Mouse (Mus musculus) heart, embryonic 15.5 days (tissue): ENCODE results near the gene Gm44503. TPM values are rescaled to one million over a fixed set of nuclear protein-coding genes. Genes with fewer than 3 reads are reported as not detected.

Experiments used
- ATAC-seq: fragments of 200-750 bp; cut with Nextera tagmentation; replicated peaks from 2 replicates; pipeline ENCODE4 v1.8.0; 2017; ENCODE audit warnings: low read depth, moderate TSS enrichment; ENCODE audit not compliant: insufficient number of reproducible peaks, insufficient read depth, low FRiP score
- H3K27ac ChIP-seq: fragments of 300-500 bp; sonication (generic); 2 replicates; pipeline ENCODE4 v1.5.1; 2015; ENCODE audit warnings: mild to moderate bottlenecking, inconsistent platforms
- H3K27me3 ChIP-seq: fragments of 300-500 bp; sonication (generic); 2 replicates; pipeline ENCODE4 v1.6.1; 2015; ENCODE audit warnings: inconsistent platforms
- H3K36me3 ChIP-seq: fragments of 300-500 bp; sonication (generic); 2 replicates; pipeline ENCODE4 v1.6.1; 2015; ENCODE audit warnings: mild to moderate bottlenecking, inconsistent platforms
- H3K4me1 ChIP-seq: fragments of 300-500 bp; sonication (generic); replicated peaks from 2 replicates; pipeline ENCODE4 v1.6.1; 2015; ENCODE audit warnings: inconsistent platforms
- H3K4me2 ChIP-seq: fragments of 300-500 bp; sonication (generic); 2 replicates; pipeline ENCODE4 v1.6.1; 2015; ENCODE audit warnings: inconsistent platforms, mild to moderate bottlenecking, moderate library complexity
- H3K4me3 ChIP-seq: fragments of 300-500 bp; sonication (generic); 2 replicates; pipeline ENCODE4 v1.5.1; 2015; ENCODE audit warnings: mild to moderate bottlenecking, inconsistent platforms
- H3K9ac ChIP-seq: fragments of 300-500 bp; sonication (generic); 2 replicates; pipeline ENCODE4 v1.6.1; 2015; ENCODE audit warnings: mild to moderate bottlenecking, inconsistent platforms
- H3K9me3 ChIP-seq: fragments of 300-500 bp; sonication (generic); replicated peaks from 2 replicates; pipeline ENCODE4 v1.6.1; 2016; ENCODE audit warnings: inconsistent platforms
- WGBS: fragments of 180-500 bp; shearing (Covaris S2); methylation state at CpG from one replicate; pipeline ENCODE4 v1.1.7; 2015; ENCODE audit warnings: mixed read lengths; 5-methylcytosine and 5-hydroxymethylcytosine counted together
- polyA plus RNA-seq: library from polyadenylated mRNA; unstranded; fragments of >200 nt; fragmentation: Nextera tagmentation; extraction: Ambion mirVana; gene quantifications from 2 replicates; pipeline ENCODE4 v1.2.1, GENCODE M21; 2015

Gm44503 gene
- not detected in 2 replicates for polyA plus RNA-seq

- peak within 1 kb of the TSS; percentile 56 for H3K9ac ChIP-seq
- H3K4me3 ChIP-seq = peak within 1 kb of the TSS; percentile 70
- 2% methylated on average over 43 of the region's 43 CpGs for WGBS
- peak; percentile 75 for ATAC-seq
- no peaks in the 10 kb centered on the region for H3K36me3 ChIP-seq
- H3K9me3 ChIP-seq = no peaks in the 10 kb centered on the region
- peaks cover 6% of the 10 kb centered on the region for H3K4me1 ChIP-seq
- peak within 1 kb of the TSS; percentile 75 for H3K4me2 ChIP-seq
- peak within 1 kb of the TSS; percentile 25 for H3K27ac ChIP-seq
- H3K27me3 ChIP-seq = no peaks in the 10 kb centered on the region
Measured at GRCm38 (mm10) chr9:72958521-72959450, at the start of gene Gm44503, which contains the start of gene Dyx1c1. Gene Gm44503, plus strand, starts transcription at chr9:72958852. Gene Dyx1c1, plus strand, starts transcription at chr9:72958785.

DNA sequence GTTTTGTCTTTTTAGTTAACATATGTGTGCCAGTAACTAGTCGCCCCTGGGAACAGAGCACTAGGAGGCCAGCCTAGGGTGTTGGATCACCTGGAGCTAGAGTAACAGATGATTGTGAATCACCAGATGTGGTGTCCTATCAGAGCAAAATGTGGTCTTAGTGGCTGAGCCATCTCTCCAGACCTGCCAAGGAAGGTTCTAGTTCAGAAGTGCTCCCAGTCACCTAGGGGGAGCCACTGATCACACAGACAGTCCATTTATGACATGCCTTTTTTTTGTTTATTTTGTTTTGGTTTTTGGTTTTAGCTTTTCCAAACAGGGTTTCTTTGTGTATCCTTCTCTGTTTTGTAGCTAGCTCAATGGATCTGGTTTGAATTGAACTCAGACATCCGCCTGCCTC is 47.3 kb upstream of the Gm44503 start:
- Histone ChIP-seq H3K27me3 (no peaks in the 10 kb centered on the region), H3K4me3 (no peak overlapping the region), H3K4me2 (no peak overlapping the region), H3K36me3 (peaks cover 2% of the 10 kb centered on the region; the same call in 1 of the 2 replicates), H3K4me1 (0 out of 2 replicates have a peak, but pooled peaks cover 2% of the 10 kb centered on the region), H3K27ac (no peak overlapping the region), H3K9ac (no peak overlapping the region), H3K9me3 (no peaks in the 10 kb centered on the region)
- WGBS = 85% methylated on average over 2 of the region's 2 CpGs
- no peak for ATAC-seq

- Histone ChIP-seq H3K9me3 (no peaks in the 10 kb centered on the region), H3K27ac (no peak overlapping the region), H3K36me3 (peaks cover 2% of the 10 kb centered on the region; the same call in 1 of the 2 replicates), H3K4me1 (0 out of 2 replicates have a peak, but pooled peaks cover 2% of the 10 kb centered on the region), H3K4me3 (no peak overlapping the region), H3K27me3 (no peaks in the 10 kb centered on the region), H3K4me2 (peak overlapping the region; percentile 25; the same call in 1 of the 2 replicates), H3K9ac (no peak overlapping the region)
- 55% methylated on average over 6 of the region's 6 CpGs for WGBS
- ATAC-seq = no peak
Measured at GRCm38 (mm10) chr9:72913551-72913950, 45.1 kb upstream of the Gm44503 start.

- Histone ChIP-seq H3K9me3 (no peaks in the 10 kb centered on the region), H3K4me3 (no peak overlapping the region), H3K27ac (no peak overlapping the region), H3K4me1 (0 out of 2 replicates have a peak, but pooled peaks cover 2% of the 10 kb centered on the region), H3K9ac (no peak overlapping the region), H3K36me3 (peaks cover 2% of the 10 kb centered on the region; the same call in 1 of the 2 replicates), H3K27me3 (no peaks in the 10 kb centered on the region), H3K4me2 (no peak overlapping the region)
- no peak for ATAC-seq
- WGBS = 39% methylated on average over 7 of the region's 7 CpGs
Measured at GRCm38 (mm10) chr9:72915728-72916127, 42.9 kb upstream of the Gm44503 start.

- no peak overlapping the region for H3K9ac ChIP-seq
Measured at GRCm38 (mm10) chr9:72923068-72923467, 35.6 kb upstream of the Gm44503 start.

GRCm38 (mm10) chr9:72925021-72925934 is 33.4 kb upstream of the Gm44503 start, which contains the start of gene Pygo1:
Gene Pygo1, plus strand, starts transcription at chr9:72925645.
- H3K9ac ChIP-seq = peak within 1 kb of the TSS; percentile 85
- WGBS = under 1% methylated on average over 95 of the region's 108 CpGs
- no peaks in the 10 kb centered on the region for H3K36me3 ChIP-seq
- peak within 1 kb of the TSS; percentile 72 for H3K27ac ChIP-seq
- H3K27me3 ChIP-seq = peaks cover 11% of the 10 kb centered on the region; the same call in 1 of the 2 replicates
- peak within 1 kb of the TSS; percentile 78 for H3K4me3 ChIP-seq
- peak within 1 kb of the TSS; percentile 98 for H3K4me2 ChIP-seq
- peak; percentile 72 for ATAC-seq
- H3K4me1 ChIP-seq = peaks cover 10% of the 10 kb centered on the region; the same call in 1 of the 2 replicates
- no peaks in the 10 kb centered on the region for H3K9me3 ChIP-seq

More at GRCm38 (mm10) chr9:72923068-72923467, 35.6 kb upstream of the Gm44503 start:
- H3K9me3 ChIP-seq = no peaks in the 10 kb centered on the region
- no peak overlapping the region for H3K27ac ChIP-seq
- no peak overlapping the region for H3K4me3 ChIP-seq
- ATAC-seq = no peak
- no peak overlapping the region for H3K4me2 ChIP-seq
- WGBS = 94% methylated on average over 3 of the region's 3 CpGs
- no peaks in the 10 kb centered on the region for H3K36me3 ChIP-seq
- H3K4me1 ChIP-seq = peaks cover 10% of the 10 kb centered on the region; the same call in 1 of the 2 replicates
- H3K27me3 ChIP-seq = peaks cover 11% of the 10 kb centered on the region; the same call in 1 of the 2 replicates

DNA sequence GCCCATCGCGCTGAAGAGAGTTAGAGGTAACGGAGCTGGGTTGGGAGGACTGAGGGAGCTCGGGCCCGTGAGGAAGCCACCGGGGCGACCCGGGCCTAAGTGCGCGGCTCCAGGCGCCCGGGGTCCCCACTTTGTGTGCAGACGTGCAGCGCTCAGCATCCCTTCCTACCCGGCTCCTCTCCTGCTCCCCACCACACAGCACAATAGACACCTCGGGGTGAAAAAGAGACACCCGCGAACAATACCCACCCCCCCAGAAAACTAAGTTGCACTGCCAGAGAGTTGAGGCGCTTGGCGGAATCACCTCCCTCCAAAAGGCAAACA is 32.8 kb upstream of the Gm44503 start:
- no peaks in the 10 kb centered on the region for H3K9me3 ChIP-seq
- H3K27ac ChIP-seq = peak overlapping the region; percentile 72
- 4% methylated on average over 20 of the region's 20 CpGs for WGBS
- peak overlapping the region; percentile 98 for H3K4me2 ChIP-seq
- peak overlapping the region; percentile 78 for H3K4me3 ChIP-seq
- peaks cover 10% of the 10 kb centered on the region; the same call in 1 of the 2 replicates for H3K4me1 ChIP-seq
- ATAC-seq = no peak; the same call in 1 of the 2 replicates
- H3K9ac ChIP-seq = peak overlapping the region; percentile 85
- H3K27me3 ChIP-seq = peaks cover 11% of the 10 kb centered on the region; the same call in 1 of the 2 replicates
- H3K36me3 ChIP-seq = no peaks in the 10 kb centered on the region

DNA sequence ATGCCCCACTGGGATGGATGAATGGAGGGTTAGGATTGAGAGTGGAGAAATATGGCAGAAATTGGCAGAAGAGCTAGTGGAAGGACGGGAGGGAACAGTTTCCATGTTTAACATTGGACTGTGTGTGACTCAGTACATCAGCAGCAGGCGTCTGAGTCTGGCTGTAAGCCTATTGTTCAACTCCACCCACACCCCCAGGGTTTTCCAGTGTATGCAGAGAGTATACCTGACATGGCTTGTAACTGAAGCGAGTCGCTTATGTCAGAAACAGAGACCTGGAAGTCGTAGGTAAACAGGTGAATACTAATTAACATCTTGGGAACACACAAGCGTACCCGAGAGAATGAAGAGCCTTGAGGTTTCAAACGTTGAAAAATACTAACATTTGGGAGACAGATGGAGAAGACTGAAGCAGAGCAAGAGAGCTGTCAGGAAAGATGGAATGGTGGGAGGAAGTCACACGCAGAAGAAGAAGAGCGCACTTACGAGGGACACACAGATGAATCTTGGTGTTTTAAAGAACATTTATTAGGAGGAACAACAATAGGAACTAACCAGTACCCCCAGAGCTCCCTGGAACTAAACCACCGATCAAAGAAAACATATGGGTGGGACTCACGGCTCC is 27.4 kb upstream of the Gm44503 start:
- H3K36me3 ChIP-seq = no peaks in the 10 kb centered on the region
- H3K27ac ChIP-seq = no peak overlapping the region
- no peak for ATAC-seq
- H3K4me1 ChIP-seq = peaks cover 5% of the 10 kb centered on the region; the same call in 1 of the 2 replicates
- H3K9ac ChIP-seq = no peak overlapping the region
- no peak overlapping the region for H3K4me2 ChIP-seq
- peaks cover 4% of the 10 kb centered on the region; the same call in 1 of the 2 replicates for H3K27me3 ChIP-seq
- H3K4me3 ChIP-seq = no peak overlapping the region
- 77% methylated on average over 13 of the region's 13 CpGs for WGBS
- no peaks in the 10 kb centered on the region for H3K9me3 ChIP-seq

DNA sequence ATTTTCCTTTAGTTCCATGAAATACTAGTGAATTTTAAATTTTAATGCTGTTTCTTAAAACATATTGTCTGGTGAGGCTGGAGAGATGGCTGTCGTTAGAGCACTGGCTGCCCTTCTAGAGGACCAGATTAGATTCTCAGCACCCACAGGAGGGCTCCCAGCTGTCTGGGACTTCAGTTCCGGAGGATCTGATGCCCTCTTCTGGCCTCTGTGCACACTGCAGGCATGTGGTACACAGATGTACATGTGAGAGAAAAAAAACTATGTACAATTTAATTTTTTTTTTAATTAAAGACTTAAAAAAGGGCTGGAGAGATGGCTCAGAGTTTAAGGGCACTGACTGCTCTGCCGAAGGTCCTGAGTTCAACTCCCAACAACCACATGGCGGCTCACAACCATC is 23.3 kb upstream of the Gm44503 start:
- H3K4me2 ChIP-seq = no peak overlapping the region
- no peaks in the 10 kb centered on the region for H3K27me3 ChIP-seq
- H3K9ac ChIP-seq = no peak overlapping the region
- H3K27ac ChIP-seq = no peak overlapping the region
- H3K4me3 ChIP-seq = no peak overlapping the region
- no peaks in the 10 kb centered on the region for H3K4me1 ChIP-seq
- H3K36me3 ChIP-seq = no peaks in the 10 kb centered on the region
- no peak for ATAC-seq
- H3K9me3 ChIP-seq = no peaks in the 10 kb centered on the region
- 81% methylated on average over 4 of the region's 4 CpGs for WGBS

DNA sequence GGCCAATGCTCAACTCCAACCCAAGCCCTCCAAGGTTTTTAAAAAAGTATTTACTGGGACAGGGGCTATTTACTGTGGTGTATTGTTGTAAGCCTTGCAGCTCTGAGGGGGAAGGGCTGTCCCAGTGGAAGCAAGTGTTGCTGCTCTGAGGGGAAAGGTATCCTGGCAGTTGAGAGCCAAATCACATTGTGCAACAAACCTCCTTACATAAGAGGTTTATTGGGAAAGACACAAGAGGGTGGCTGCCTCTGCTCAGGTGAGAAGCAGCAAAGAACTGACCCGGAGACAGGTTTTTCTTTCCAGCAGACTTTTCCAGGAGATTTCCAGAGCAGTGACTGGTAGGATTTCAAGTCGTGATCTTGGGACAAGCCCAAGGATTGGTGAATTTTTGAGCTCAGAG is 22.4 kb upstream of the Gm44503 start:
- no peak overlapping the region for H3K9ac ChIP-seq
- no peaks in the 10 kb centered on the region for H3K36me3 ChIP-seq
- H3K27ac ChIP-seq = no peak overlapping the region
- H3K4me2 ChIP-seq = no peak overlapping the region
- no peak for ATAC-seq
- H3K27me3 ChIP-seq = no peaks in the 10 kb centered on the region
- no peaks in the 10 kb centered on the region for H3K4me1 ChIP-seq
- H3K9me3 ChIP-seq = no peaks in the 10 kb centered on the region
- WGBS = 68% methylated on average over 2 of the region's 2 CpGs
- no peak overlapping the region for H3K4me3 ChIP-seq
